Mouse (Mus musculus) heart, postnatal 10 days (tissue): ENCODE results near the gene Rnf20. TPM values are rescaled to one million over a fixed set of nuclear protein-coding genes. Genes with fewer than 3 reads are reported as not detected.

ENCODE experiments used
- DNase-seq, 2 experiments: peaks; one replicate each; pipeline ENCODE4 v3.0.0; 2021
- intact Hi-C: fragments of 180-260 bp; cut with DNase I; formaldehyde crosslinking; loops from one replicate; pipeline ENCODE4 v1.15.1; 2025
- total RNA-seq, 2 experiments: library from RNA; stranded (reverse); gene quantifications; 2 replicates each; pipeline ENCODE4 v1.2.3; 2021

Gene Rnf20
- total RNA-seq, 2 experiments from 2014 or later, result 36.9 TPM

GRCm38 (mm10) chr4:49637821-49638220 lies 6.0 kb downstream of the Rnf20 start:
- intact Hi-C loops, result no loop called here
- no peak for DNase-seq

- DNase-seq, result no peak
- intact Hi-C loops, result no loop called here
Observed at GRCm38 (mm10) chr4:49639913-49640312, 8.1 kb downstream of the Rnf20 start.

GRCm38 (mm10) chr4:49659421-49659820 lies 27.6 kb downstream of the Rnf20 start:
- intact Hi-C loops, result no loop called here
- peak; percentile 11 to 28 for DNase-seq

GRCm38 (mm10) chr4:49661664-49662063 lies 29.9 kb downstream of the Rnf20 start:
- DNase-seq, result no peak
- intact Hi-C loops, result no loop called here

- DNase-seq, result no peak
- intact Hi-C loops, result no loop called here
Observed at GRCm38 (mm10) chr4:49662231-49662630, 30.4 kb downstream of the Rnf20 start.

- no peak for DNase-seq
- intact Hi-C loops, result no loop called here
Observed at GRCm38 (mm10) chr4:49664850-49665249, 33.0 kb downstream of the Rnf20 start.

- intact Hi-C loops, result no loop called here
Observed at GRCm38 (mm10) chr4:49676071-49676470, 44.3 kb downstream of the Rnf20 start.

GRCm38 (mm10) chr4:49676790-49677189 lies 45.0 kb downstream of the Rnf20 start:
- intact Hi-C loops, result no loop called here
- no peak for DNase-seq

More at GRCm38 (mm10) chr4:49676071-49676470, 44.3 kb downstream of the Rnf20 start:
- no peak for DNase-seq

DNA sequence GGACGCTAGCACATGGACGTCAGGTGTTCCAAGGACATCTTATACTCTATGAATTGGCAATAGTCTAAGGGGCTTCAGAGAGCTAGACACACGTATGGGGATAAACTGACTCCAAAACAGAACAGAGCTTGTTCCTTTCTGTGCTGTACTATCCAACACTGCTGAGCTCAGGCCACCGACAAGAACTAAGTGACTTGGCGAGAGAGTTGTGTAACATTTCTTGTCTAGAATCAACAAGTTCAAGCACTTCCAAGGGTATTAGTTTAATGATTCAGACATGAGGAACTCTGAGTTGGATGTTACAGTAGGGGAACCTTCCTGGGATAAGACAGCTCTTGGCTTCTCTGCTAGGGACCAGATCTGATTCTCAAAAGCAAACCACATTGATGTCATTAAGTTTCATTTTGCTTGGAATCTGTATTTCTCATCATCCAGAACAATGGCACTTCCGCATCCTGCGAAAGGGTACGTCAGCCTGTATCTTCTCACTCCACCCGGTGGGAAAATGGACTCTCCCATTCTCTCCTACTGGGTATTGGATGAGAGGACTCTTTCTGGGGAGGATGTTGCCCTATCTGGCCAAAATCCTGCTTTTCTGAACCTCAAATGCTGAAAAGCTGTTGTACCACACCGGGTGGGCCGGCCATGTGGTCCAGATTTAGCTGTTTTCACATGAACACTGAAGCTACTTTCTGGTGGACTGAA lies 48.5 kb downstream of the Rnf20 start:
- DNase-seq, result peak in 1 of 2 experiments; percentile 6
- intact Hi-C loops, result no loop called here

GRCm38 (mm10) chr4:49681812-49682211 lies 50.0 kb downstream of the Rnf20 start, which contains the start of gene Ppp3r2:
Gene Ppp3r2 (minus strand): TSS chr4:49682024.
- intact Hi-C loops, result no loop called here
- no peak for DNase-seq

DNA sequence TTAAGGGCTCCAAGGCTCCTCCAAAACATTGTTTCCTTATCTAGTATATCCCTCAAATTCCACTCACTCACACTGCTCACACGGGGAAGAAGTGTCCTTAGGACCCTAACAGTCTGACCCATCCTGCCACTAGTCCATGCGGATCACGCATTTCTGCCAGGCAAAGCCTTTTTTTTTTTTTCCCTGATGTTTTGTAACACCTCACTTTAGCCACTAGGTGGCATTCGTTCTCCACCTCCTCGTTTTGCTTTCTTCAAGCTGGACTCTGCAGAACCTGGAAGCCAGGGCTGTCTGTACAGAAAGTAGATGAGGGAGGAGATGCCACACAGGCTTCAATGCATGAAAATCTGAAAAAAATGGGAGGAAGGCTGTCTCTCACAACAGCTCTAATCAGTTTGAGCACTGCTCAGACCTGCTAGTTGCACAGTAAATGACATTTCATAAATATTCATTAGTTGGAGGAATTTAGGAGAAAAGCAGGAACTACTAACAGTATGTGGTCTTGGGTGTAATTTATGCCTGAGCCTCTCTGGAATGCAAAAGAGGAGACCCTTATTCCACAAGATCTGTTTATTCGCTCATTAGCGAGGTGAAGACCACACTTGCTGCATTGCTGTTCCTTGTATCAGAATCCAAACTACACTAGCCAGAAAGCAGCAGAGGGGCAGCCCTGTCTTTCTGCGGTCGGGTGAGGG lies 56.9 kb downstream of the Rnf20 start:
- intact Hi-C loops, result loop anchor here (1.0 kb wide), 1 partner anchor 270 kb away; no protein-coding TSS in a partner anchor
- peak; percentile 50 to 61 for DNase-seq

DNA sequence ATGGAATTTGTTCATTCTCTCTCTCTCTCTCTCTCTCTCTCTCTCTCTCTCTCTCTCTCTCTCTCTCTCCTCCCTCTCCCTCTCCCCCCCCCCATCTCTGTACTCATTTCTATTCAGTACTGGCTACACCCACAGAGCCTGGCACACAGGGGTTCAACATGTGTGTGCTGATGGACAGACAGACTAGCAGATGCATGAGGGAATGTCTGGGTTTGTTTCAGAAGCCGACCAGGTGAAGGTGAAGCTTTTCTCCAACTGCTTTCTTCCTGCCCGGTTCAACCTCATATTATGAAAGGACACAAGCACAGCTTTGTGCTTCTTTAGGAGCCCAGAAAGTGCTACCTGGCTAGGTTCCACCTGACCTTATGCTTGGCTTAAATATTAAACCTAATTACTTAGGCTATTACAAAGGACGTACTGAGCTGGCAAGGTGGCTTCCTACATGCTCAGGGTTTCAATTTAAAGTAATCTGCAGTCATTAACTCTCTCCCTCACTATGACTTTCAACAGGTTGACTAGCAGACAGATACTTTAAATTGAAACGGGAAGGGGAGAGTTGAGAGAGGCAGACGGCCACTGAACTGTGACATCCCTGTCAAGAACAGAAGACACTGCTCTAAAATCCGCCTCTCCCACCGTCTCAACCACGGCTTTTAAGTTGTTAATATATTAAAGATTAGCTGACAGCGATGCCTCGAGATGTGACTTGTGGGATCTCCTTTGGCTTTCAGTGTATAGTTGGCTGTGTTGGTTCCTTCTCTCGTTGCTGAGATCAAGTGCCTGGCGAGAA lies 59.8 kb downstream of the Rnf20 start:
- no peak for DNase-seq
- intact Hi-C loops, result no loop called here

Other genes starting within 250 kb of the Rnf20 start
- not detected for gene Acnat2, start 223.9 kb upstream of the Rnf20 start, total RNA-seq
- not detected for gene Acnat1, start 158.1 kb upstream of the Rnf20 start, total RNA-seq
- gene Baat, start 125.4 kb upstream of the Rnf20 start, total RNA-seq, result under 1 TPM in 1 of 2 experiments, not detected in 1; 0.12 TPM
- 10 to 100 TPM; 37.3 to 41.7 TPM for gene Mrpl50, start 110.9 kb upstream of the Rnf20 start, total RNA-seq
- 1 to 10 TPM; 5.8 to 8.1 TPM for gene Zfp189, start 110.8 kb upstream of the Rnf20 start, total RNA-seq
- gene Aldob, start 82.5 kb upstream of the Rnf20 start, total RNA-seq, result under 1 TPM in 1 of 2 experiments, not detected in 1; 0.22 TPM
- gene Tmem246, start 34.1 kb upstream of the Rnf20 start, total RNA-seq, result 10 to 100 TPM; 42.0 to 47.4 TPM
- not detected for gene Ppp3r2, start 50.0 kb downstream of the Rnf20 start, total RNA-seq
- gene Grin3a, start 213.7 kb downstream of the Rnf20 start, total RNA-seq, result under 1 TPM; 0.15 to 0.38 TPM